Mouse (Mus musculus) E14TG2a.4 (cell line): ENCODE measurements around the gene Hyal1.

Source experiments
- CTCF ChIP-seq: conservative IDR thresholded peaks from 2 replicates; pipeline ENCODE4 v1.5.1; 2014; ENCODE audit warnings: low read length
- POU5F1 ChIP-seq: IDR thresholded peaks from 2 replicates; pipeline ENCODE4 v1.6.1; 2014; ENCODE audit warnings: low read length, borderline replicate concordance

GRCm38 (mm10) chr9:107555031-107555457 is 21.7 kb upstream of the Hyal1 start:
- TF ChIP-seq CTCF (no peak), POU5F1 (no peak)
